Mouse (Mus musculus): ENCODE results near the gene Tchh. TPM values are rescaled to one million over a fixed set of nuclear protein-coding genes. Genes with fewer than 3 reads are reported as not detected.
A peak's percentile ranks its signal among the peaks of the same experiment; 100 is the strongest.

The Tchh gene
- 0.44 and 1.1 TPM in 2 replicates for polyA plus RNA-seq (2014; fragmentation: Nextera tagmentation; extraction: Ambion mirVana)

DNA sequence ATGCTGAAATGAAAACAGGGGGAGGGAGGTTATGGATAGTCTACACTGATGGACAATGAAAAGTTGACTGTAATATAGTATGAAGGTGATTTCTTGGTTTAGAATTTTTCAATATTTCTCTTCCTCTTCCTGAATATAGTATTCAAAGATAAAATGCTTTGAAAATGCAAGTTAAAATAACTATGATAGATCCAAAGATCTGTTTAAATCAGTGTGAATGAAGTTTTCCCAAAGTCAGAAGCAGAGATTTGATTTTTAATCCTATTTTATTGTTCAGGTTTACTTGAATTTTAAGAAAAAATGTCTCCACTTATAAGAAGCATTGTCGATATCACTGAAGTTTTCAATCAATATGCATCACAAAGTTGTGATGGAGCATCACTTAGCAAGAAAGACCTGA is at the start of gene Tchh:
TSS of gene Tchh (plus strand) at position 301 of the 400 bp plus-strand sequence.
- H3K4me1 ChIP-seq (ENCODE audit: control insufficient read depth, insufficient read depth, low read length) = peaks cover 4% of the 10 kb centered on the region
- WGBS = 87% methylated on average over 1 of the region's 1 CpGs
- ATAC-seq (ENCODE audit: low FRiP score) (no peak), DNase-seq (ENCODE audit: low spot score, missing footprints) (no peak)
- no peaks in the 10 kb centered on the region for H3K9me3 ChIP-seq (ENCODE audit: control insufficient read depth, low read length)
- no peaks in the 10 kb centered on the region for H3K36me3 ChIP-seq (ENCODE audit: control insufficient read depth, insufficient read depth, low read length)
- peaks cover 28% of the 10 kb centered on the region for H3K27me3 ChIP-seq (ENCODE audit: control insufficient read depth, insufficient read depth, low read length)
- no peak within 1 kb of the TSS for H3K4me3 ChIP-seq (ENCODE audit: low read depth, low read length)
- H3K9ac ChIP-seq (ENCODE audit: low read length) = no peak within 1 kb of the TSS
- peak within 1 kb of the TSS; percentile 82 for H3K4me2 ChIP-seq
- H3K27ac ChIP-seq (ENCODE audit: low read depth, low read length) = no peak within 1 kb of the TSS

DNA sequence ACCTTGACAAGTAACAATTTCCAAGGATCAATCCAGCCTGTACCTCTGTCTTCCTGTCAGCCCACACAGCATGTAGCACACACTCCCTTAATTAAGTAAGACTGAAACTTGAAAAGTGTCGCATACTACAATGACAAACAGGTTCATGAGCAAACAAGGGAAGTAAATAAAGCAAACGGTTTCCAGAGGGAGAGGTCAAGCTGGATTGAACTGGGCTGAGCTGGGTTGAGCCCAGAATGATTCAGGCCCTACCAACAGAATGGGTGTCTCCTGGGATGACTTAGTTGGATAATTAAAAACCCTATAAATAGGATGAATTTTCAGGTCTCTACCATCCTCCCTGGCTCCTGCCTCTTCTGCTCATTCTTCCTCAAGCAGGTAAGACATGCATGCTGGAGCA is 48.8 kb upstream of the Tchh start, which contains the start of gene Rptn:
TSS of gene Rptn (plus strand) at position 334 of the 400 bp plus-strand sequence.
- Histone ChIP-seq H3K9ac (ENCODE audit: low read length) (no peak within 1 kb of the TSS), H3K9me3 (ENCODE audit: control insufficient read depth, low read length) (no peaks in the 10 kb centered on the region), H3K27ac (ENCODE audit: low read depth, low read length) (no peak within 1 kb of the TSS), H3K27me3 (ENCODE audit: control insufficient read depth, insufficient read depth, low read length) (no peaks in the 10 kb centered on the region), H3K36me3 (ENCODE audit: control insufficient read depth, insufficient read depth, low read length) (no peaks in the 10 kb centered on the region), H3K4me2 (no peak within 1 kb of the TSS), H3K4me3 (ENCODE audit: low read depth, low read length) (no peak within 1 kb of the TSS), H3K4me1 (ENCODE audit: control insufficient read depth, insufficient read depth, low read length) (no peaks in the 10 kb centered on the region)
- 75% methylated on average over 2 of the region's 2 CpGs for WGBS
- no peak for DNase-seq (ENCODE audit: low spot score, missing footprints)
- ATAC-seq (ENCODE audit: low FRiP score) = no peak

- no peaks in the 10 kb centered on the region for H3K27me3 ChIP-seq (ENCODE audit: control insufficient read depth, insufficient read depth, low read length)
These were observed 38.2 kb upstream of the Tchh start for GRCm38 (mm10) chr3:93403936-93404335.

GRCm38 (mm10) chr3:93406992-93407391 is 35.1 kb upstream of the Tchh start:
- H3K9ac ChIP-seq (ENCODE audit: low read length) = no peak overlapping the region
- peak; percentile 50; the same call in 1 of the 2 replicates for ATAC-seq (ENCODE audit: low FRiP score)
- peak; percentile 88 for DNase-seq (ENCODE audit: low spot score, missing footprints)
- H3K4me3 ChIP-seq (ENCODE audit: low read depth, low read length) = no peak overlapping the region
- no peak overlapping the region for H3K4me2 ChIP-seq
- H3K27me3 ChIP-seq (ENCODE audit: control insufficient read depth, insufficient read depth, low read length) = no peaks in the 10 kb centered on the region
- no peaks in the 10 kb centered on the region for H3K36me3 ChIP-seq (ENCODE audit: control insufficient read depth, insufficient read depth, low read length)
- H3K9me3 ChIP-seq (ENCODE audit: control insufficient read depth, low read length) = no peaks in the 10 kb centered on the region
- H3K27ac ChIP-seq (ENCODE audit: low read depth, low read length) = no peak overlapping the region
- 37% methylated on average over 5 of the region's 5 CpGs for WGBS
- H3K4me1 ChIP-seq (ENCODE audit: control insufficient read depth, insufficient read depth, low read length) = no peaks in the 10 kb centered on the region

More at GRCm38 (mm10) chr3:93403936-93404335, 38.2 kb upstream of the Tchh start:
- 92% methylated on average over 3 of the region's 3 CpGs for WGBS
- ATAC-seq (ENCODE audit: low FRiP score) (no peak), DNase-seq (ENCODE audit: low spot score, missing footprints) (no peak)
- no peak overlapping the region for H3K4me2 ChIP-seq
- no peaks in the 10 kb centered on the region for H3K9me3 ChIP-seq (ENCODE audit: control insufficient read depth, low read length)
- no peak overlapping the region for H3K9ac ChIP-seq (ENCODE audit: low read length)
- H3K4me3 ChIP-seq (ENCODE audit: low read depth, low read length) = no peak overlapping the region
- no peak overlapping the region for H3K27ac ChIP-seq (ENCODE audit: low read depth, low read length)
- H3K4me1 ChIP-seq (ENCODE audit: control insufficient read depth, insufficient read depth, low read length) = no peaks in the 10 kb centered on the region
- no peaks in the 10 kb centered on the region for H3K36me3 ChIP-seq (ENCODE audit: control insufficient read depth, insufficient read depth, low read length)

- no peak overlapping the region for H3K27ac ChIP-seq (ENCODE audit: low read depth, low read length)
- no peak overlapping the region for H3K4me3 ChIP-seq (ENCODE audit: low read depth, low read length)
- WGBS = 17% methylated on average over 2 of the region's 2 CpGs
- no peak overlapping the region for H3K4me2 ChIP-seq
- no peaks in the 10 kb centered on the region for H3K36me3 ChIP-seq (ENCODE audit: control insufficient read depth, insufficient read depth, low read length)
- H3K9me3 ChIP-seq (ENCODE audit: control insufficient read depth, low read length) = no peaks in the 10 kb centered on the region
- H3K27me3 ChIP-seq (ENCODE audit: control insufficient read depth, insufficient read depth, low read length) = no peaks in the 10 kb centered on the region
- H3K4me1 ChIP-seq (ENCODE audit: control insufficient read depth, insufficient read depth, low read length) = no peaks in the 10 kb centered on the region
- no peak for DNase-seq (ENCODE audit: low spot score, missing footprints)
- H3K9ac ChIP-seq (ENCODE audit: low read length) = no peak overlapping the region
- no peak for ATAC-seq (ENCODE audit: low FRiP score)
These were observed 30.2 kb upstream of the Tchh start for GRCm38 (mm10) chr3:93411905-93412304.

GRCm38 (mm10) chr3:93431673-93432072 is 10.5 kb upstream of the Tchh start:
- no peaks in the 10 kb centered on the region for H3K4me1 ChIP-seq (ENCODE audit: control insufficient read depth, insufficient read depth, low read length)
- no peak overlapping the region for H3K27ac ChIP-seq (ENCODE audit: low read depth, low read length)
- H3K9me3 ChIP-seq (ENCODE audit: control insufficient read depth, low read length) = no peaks in the 10 kb centered on the region
- no peak overlapping the region for H3K4me2 ChIP-seq
- H3K27me3 ChIP-seq (ENCODE audit: control insufficient read depth, insufficient read depth, low read length) = no peaks in the 10 kb centered on the region
- H3K9ac ChIP-seq (ENCODE audit: low read length) = no peak overlapping the region
- 37% methylated on average over 3 of the region's 3 CpGs for WGBS
- H3K36me3 ChIP-seq (ENCODE audit: control insufficient read depth, insufficient read depth, low read length) = no peaks in the 10 kb centered on the region
- DNase-seq (ENCODE audit: low spot score, missing footprints) (no peak), ATAC-seq (ENCODE audit: low FRiP score) (no peak)
- H3K4me3 ChIP-seq (ENCODE audit: low read depth, low read length) = no peak overlapping the region

DNA sequence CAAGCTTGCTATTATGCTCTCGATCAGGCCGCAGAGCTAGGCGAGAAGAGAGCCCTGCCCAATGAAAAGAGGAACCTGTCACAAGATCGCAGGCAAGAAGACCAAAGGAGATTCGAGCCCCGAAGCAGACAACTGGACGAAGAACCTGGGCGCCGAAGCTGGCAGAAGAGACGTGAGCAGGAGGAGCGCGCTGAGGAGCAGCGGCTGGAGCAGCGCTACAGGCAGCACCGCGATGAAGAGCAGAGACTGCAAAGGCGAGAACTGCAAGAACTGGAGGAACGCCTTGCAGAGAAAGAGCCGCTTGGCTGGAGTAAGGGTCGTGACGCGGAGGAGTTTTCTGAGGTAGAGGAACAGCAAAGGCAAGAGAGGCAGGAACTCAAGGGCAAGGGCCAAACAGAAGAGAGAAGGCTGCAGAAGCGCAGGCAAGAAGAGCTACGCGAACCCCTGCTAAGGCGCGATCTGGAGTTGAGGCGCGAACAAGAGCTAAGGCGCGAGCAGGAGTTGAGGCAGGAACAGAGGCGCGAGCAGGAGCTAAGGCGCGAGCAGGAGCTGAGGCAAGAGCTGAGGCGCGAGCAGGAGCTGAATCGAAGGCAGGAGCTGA is 1.5 kb downstream of the Tchh start:
- DNase-seq (ENCODE audit: low spot score, missing footprints) = peak; percentile 97
- no peak overlapping the region for H3K27ac ChIP-seq (ENCODE audit: low read depth, low read length)
- no peaks in the 10 kb centered on the region for H3K9me3 ChIP-seq (ENCODE audit: control insufficient read depth, low read length)
- no peak for ATAC-seq (ENCODE audit: low FRiP score)
- H3K36me3 ChIP-seq (ENCODE audit: control insufficient read depth, insufficient read depth, low read length) = no peaks in the 10 kb centered on the region
- H3K27me3 ChIP-seq (ENCODE audit: control insufficient read depth, insufficient read depth, low read length) = peaks cover 38% of the 10 kb centered on the region
- H3K4me1 ChIP-seq (ENCODE audit: control insufficient read depth, insufficient read depth, low read length) = peaks cover 4% of the 10 kb centered on the region
- H3K4me3 ChIP-seq (ENCODE audit: low read depth, low read length) = peak overlapping the region; percentile 53
- WGBS = under 1% methylated on average over 38 of the region's 38 CpGs
- peak overlapping the region; percentile 82 for H3K4me2 ChIP-seq
- H3K9ac ChIP-seq (ENCODE audit: low read length) = no peak overlapping the region

DNA sequence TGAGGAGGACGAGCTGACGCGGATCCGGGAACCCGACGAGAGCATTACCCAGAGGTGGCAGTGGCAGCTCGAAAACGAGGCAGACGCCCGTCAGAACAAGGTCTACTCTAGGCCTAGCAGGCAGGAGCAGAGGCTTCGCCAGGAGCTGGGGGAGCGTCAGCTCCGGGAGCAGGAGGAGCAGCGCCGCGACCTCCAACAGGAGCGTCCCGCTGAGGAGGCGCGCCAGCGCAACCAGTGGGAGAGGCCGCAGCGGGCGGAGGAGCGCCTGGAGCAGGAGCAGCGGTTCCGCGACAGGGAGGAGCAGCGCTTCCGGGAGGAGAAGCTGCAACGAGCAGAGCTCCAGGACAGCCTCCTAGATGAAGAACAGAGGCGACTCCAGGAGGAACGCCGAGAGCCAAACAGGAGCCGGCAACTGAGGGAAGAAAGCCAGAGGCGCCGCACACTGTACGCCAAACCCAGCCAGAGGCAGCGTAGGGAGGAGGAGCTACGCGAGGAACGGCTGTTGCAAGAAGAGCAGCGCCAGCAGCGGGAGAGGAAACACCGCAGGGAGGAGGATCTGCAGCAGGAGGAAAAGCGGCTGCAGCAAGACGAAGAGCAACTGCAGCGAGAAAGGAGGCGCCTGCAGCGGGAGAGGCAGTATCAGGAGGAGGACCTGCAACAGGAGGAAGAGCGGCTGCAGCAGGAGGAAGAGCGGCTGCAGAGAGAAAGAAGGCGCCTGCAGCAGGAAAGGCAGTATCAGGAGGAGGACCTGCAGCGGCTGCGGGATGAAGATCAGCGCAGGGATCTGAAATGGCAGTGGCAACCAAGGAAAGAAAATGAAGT is 2.4 kb downstream of the Tchh start:
- Histone ChIP-seq H3K27ac (ENCODE audit: low read depth, low read length) (no peak overlapping the region), H3K9me3 (ENCODE audit: control insufficient read depth, low read length) (no peaks in the 10 kb centered on the region), H3K4me3 (ENCODE audit: low read depth, low read length) (peak overlapping the region; percentile 53), H3K4me2 (peak overlapping the region; percentile 82), H3K4me1 (ENCODE audit: control insufficient read depth, insufficient read depth, low read length) (peaks cover 4% of the 10 kb centered on the region), H3K36me3 (ENCODE audit: control insufficient read depth, insufficient read depth, low read length) (no peaks in the 10 kb centered on the region), H3K9ac (ENCODE audit: low read length) (peak overlapping the region; percentile 62), H3K27me3 (ENCODE audit: control insufficient read depth, insufficient read depth, low read length) (peaks cover 38% of the 10 kb centered on the region)
- ATAC-seq (ENCODE audit: low FRiP score) (peak; percentile 84), DNase-seq (ENCODE audit: low spot score, missing footprints) (peak; percentile 98)
- whole genome bisulfite sequencing = under 1% methylated on average over 56 of the region's 56 CpGs

DNA sequence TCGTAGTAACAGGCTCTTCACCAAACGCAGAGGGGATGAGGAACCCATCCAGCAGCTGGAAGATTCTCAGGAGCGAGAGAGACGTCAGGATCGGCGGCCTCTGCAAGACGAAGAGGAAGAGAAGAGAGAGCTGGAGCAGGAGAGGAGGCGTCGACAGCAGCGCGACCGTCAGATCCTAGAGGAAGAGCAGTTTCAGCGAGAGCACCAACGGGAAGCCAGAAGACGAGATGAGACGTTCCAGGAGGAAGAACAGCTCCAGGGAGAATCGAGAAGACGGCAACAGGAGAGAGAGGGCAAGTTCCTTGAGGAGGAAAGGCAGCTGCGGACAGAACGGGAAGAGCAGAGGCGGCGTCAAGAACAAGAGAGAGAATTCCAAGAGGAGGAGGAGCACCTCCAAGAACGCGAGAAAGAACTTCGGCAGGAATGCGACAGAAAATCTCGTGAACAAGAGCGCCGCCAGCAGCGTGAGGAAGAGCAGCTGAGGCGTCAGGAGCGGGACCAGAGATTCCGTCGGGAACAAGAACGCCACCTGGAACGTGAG is 3.1 kb downstream of the Tchh start:
- DNase-seq (ENCODE audit: low spot score, missing footprints) (peak; percentile 93), ATAC-seq (ENCODE audit: low FRiP score) (no peak)
- Histone ChIP-seq H3K9me3 (ENCODE audit: control insufficient read depth, low read length) (no peaks in the 10 kb centered on the region), H3K4me3 (ENCODE audit: low read depth, low read length) (peak overlapping the region; percentile 53), H3K4me1 (ENCODE audit: control insufficient read depth, insufficient read depth, low read length) (peaks cover 4% of the 10 kb centered on the region), H3K36me3 (ENCODE audit: control insufficient read depth, insufficient read depth, low read length) (no peaks in the 10 kb centered on the region), H3K4me2 (peak overlapping the region; percentile 82), H3K27ac (ENCODE audit: low read depth, low read length) (no peak overlapping the region), H3K27me3 (ENCODE audit: control insufficient read depth, insufficient read depth, low read length) (peaks cover 40% of the 10 kb centered on the region), H3K9ac (ENCODE audit: low read length) (peak overlapping the region; percentile 62)
- 0% methylated on average over 36 of the region's 36 CpGs for WGBS
